Mouse (Mus musculus): ENCODE results near the gene Gm43951. TPM values are rescaled to one million over a fixed set of nuclear protein-coding genes. Genes with fewer than 3 reads are reported as not detected.
"Not testable (repeated sequence)": the region's sequence is repeated elsewhere in the genome, so short reads cannot be mapped to it uniquely, and the experiment has no call there.

Gm43951 gene
- total RNA-seq, 2 experiments from 2014 or later: 10.4 to 11.6 TPM

DNA sequence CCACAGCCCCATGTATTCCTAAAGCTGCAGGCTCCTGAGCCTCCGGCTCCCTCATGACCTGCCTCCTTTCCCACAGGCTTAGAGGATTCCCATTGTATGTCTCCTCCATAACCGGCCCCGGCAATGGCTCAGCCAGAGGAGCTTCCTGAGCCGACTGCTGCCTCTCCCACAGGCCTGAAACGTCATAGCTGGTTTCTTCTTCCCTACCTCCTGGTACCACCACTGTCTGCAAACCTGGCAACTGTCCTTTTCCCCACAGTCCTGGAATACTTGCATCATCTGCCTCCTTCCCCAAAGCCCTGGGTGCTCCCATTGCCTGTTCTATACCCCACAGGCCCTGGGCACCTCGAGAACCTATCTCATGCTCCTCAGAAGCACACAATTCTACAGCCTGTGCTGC, 1.4 kb downstream of the Gm43951 start:
- DNase-seq (ENCODE audit: low spot score in 2 of 2): no peak

DNA sequence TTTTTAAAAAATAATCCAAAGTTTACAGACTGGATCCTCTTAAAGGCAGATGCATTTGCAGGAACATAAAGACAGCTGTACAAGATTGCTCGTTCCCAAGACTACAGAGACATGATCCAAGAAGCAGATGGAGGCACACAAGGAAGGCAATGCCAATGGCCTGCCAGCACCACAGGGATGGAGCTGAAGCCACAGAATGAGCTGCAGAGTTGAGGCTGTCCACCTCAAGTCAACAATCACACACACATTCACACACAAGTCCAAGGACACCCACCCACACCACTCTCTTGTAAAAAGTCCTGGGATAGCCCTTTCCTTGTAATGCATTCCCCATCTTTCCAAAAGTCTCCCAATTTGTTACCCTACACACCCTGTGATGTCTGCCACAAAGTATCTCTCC, 3.2 kb downstream of the Gm43951 start:
- DNase-seq (ENCODE audit: low spot score in 2 of 2): no peak

DNA sequence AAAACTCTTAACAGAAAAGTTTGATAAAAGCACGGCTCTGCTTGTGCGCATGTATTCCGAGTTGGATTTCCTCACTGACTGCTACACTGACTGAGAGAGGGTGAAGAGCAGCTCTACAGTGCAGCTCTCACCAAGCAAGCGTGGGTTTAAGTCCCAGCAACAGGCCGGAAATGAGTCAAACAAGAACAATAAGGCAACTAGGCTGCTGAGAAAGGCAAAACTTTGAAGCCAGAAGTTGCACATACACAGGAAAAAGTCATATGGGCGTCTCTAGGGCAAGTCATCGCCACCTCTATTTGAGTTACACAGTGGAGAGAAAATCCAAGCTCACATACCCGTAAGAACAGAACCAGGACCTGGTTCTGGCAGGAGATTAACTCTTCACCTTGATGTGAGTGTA, 10.1 kb downstream of the Gm43951 start:
- no peak for DNase-seq (ENCODE audit: low spot score in 2 of 2)

DNA sequence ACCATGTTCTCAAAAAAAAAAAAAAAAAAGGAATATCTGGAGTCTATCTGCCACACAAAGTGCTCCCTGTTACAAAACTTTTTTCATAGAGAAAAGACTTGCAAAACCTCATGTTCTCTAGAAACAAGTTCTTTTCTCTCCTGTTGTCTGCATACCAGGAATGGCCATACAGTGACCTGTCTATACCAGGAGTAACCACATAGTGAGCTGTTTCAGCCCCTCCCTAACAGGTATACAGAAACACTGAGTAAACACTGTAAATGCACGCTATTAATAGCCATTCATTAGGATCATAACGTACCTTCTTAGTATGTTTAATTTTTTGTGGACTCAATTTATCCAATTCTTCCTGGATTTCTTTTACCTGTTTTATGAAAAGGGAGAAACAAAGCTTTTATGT, 12.4 kb downstream of the Gm43951 start:
- DNase-seq (ENCODE audit: low spot score in 2 of 2): no peak

DNA sequence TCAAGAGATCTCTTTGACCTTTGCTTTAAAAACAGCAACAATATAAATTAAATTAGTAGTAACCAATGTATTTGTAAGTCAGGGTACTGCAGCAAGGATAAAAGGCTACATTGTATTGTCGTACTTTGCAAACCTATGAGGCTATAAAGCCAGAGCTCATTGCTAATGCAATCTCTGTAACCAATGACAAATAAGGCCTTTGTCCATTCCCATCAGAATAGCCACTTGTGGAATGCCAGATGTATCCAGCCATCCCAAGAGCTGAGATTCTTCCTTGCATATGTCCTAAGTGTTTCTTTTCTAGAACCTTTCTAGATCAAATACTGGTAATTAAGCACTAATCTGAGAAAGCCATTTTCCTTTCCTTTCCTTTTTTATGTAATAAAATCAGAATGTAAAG, 15.8 kb downstream of the Gm43951 start:
- no peak for DNase-seq (ENCODE audit: low spot score in 2 of 2)

DNA sequence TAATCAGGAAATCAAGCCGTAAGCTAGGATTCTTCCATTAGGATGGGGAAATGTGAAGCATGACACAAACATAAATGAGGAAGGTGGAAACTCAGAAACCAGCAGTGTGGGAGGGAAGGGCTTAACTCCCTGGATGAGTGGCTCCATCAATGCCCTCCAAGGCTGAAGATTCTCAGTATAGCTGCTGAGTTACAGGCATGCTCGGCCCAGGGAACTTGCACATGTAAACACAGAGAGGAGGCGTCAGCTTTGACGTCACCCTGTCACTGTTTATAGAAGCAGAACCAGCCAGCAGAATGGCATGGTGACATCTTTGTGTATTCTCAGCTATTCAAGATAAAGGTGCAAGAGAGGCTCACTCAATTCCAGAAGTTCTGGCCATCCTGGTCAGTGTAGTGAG, 22.4 kb downstream of the Gm43951 start:
- no peak for DNase-seq (ENCODE audit: low spot score in 2 of 2)

DNA sequence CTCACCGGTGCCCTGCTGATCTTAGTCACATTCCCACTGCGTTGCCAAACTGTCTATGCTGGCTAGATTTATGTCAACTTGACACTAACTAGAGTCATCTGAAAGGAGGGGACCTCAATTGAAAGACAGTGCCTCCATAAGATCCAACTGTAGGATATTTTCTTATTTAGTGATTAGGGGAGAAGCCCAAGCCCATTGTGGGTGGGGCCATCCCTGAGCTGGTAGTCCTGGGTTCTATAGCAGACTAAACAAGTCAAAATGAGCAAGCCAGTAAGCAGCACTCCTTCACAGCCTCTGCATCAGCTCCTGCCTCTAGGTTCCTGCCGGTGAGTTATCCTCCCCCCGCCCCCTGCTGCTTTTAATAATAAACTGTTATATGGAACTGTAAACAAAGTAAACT, 25.5 kb downstream of the Gm43951 start:
- no peak for DNase-seq (ENCODE audit: low spot score in 2 of 2)

DNA sequence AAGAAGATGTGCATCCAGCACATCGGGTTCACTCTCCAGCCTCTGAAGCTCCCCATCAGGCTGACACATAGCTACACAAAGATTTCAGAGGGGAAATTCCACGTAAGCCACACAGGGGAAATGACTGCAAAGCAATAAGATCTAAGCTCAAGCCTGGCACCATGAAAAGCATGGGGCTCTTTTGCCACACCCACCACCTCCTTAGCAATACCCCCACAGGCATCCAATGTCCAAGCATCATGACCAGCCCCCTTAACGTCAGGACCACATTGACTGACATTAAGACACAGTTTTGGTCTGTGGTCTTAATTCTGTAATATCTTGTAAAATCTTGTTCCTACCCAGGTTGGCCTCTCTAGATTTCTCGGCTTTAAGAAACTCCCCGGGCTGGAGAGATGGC, 26.1 kb downstream of the Gm43951 start:
- DNase-seq (ENCODE audit: low spot score in 2 of 2): no peak

DNA sequence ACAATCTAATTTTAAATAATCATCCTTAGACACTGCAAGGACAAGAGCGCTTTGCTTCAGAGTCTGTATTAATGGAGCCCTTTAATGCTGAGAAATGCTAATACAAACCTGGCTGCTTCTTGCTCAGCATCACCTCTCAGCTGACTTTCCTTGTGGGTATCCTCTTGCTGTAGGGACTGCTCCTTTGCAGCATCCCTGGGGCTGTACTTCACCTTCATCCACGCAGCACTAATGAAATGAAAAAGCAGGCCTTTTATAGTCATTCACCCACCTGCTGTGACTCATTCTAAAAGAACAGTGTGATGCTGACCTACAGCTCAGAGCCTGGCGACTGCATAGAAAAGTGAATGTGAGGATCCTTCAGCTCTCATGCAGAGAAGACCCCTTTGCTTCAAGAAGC, 30.1 kb downstream of the Gm43951 start:
- DNase-seq (ENCODE audit: low spot score in 2 of 2): no peak

DNA sequence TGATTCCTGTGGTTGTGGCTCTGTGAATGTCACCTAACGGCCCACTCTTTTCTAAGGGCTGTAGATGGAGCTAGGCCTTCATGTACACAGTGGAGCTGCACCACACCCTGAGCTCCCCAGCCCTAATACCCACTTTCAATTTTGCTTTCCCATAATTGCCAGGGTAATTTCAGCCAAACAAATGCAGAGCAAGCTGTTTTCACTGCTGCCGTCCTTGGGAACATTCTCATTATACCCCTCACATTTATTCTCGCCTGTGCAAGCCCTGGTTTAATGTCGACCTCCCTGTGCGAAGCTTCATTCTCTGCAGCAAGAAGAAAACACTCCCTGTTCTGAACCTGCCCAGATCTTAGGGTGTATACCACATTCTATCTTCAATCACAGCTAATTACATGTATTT, 30.7 kb downstream of the Gm43951 start:
- DNase-seq (ENCODE audit: low spot score in 2 of 2): peak in 1 of 2 experiments; percentile 45

DNA sequence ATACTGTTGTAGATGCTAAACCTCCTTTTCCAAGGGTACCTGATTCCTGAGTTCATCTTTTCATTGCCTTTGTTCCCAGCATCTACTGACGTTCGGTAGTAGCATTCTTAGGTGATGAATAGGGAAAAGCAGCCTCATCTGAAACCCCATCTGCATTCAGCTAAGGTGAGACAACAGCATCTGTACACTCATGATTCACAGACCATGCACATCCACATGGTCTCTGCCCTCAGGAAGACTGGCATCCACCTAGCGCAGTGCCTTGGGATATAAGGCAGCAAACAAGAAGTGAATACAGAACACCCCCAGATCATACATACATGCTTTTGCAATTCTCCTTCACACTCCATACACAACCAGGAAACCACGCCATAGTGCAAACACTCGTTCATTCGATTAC, 31.9 kb downstream of the Gm43951 start:
- no peak for DNase-seq (ENCODE audit: low spot score in 2 of 2)

DNA sequence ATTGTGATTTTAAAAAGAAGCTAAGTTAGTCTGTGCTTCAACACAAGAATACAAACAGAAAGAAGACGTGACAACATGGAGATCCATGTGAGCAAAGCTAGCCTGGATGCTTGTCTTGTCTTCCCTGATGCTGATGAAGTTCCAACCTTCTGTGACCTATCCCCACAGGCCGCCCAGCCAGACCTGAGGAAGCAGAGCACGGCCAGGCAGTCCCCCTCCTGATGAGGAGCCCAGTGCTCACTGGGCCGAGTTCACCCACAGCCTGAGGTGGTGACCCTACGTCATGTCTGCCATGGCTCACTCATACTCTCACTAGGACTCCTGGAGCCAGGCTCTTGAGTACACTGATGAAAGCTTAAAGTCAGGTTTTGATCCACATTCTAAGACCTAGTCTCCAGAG, 33.1 kb downstream of the Gm43951 start:
- no peak for DNase-seq (ENCODE audit: low spot score in 2 of 2)

DNA sequence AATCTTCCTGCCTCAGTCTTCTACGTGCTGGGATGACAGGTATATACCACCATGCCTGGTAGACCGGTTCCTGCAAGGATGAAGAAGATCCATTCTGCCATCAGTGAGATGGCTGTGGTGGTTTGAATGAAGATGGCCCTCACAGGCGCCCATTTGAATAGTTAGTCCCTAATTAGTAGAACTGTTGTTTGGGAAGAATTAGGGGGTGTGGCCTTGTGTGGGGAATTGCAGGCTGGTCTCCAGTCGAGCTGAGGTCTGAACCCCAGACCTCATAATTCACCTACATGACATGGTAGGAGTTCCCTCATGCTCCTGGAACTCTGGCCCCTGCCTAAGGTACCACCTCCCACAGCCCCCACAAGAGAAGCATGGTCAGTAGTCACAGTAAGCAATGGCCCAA, 34.7 kb downstream of the Gm43951 start:
- DNase-seq (ENCODE audit: low spot score in 2 of 2): not testable (repeated sequence)

DNA sequence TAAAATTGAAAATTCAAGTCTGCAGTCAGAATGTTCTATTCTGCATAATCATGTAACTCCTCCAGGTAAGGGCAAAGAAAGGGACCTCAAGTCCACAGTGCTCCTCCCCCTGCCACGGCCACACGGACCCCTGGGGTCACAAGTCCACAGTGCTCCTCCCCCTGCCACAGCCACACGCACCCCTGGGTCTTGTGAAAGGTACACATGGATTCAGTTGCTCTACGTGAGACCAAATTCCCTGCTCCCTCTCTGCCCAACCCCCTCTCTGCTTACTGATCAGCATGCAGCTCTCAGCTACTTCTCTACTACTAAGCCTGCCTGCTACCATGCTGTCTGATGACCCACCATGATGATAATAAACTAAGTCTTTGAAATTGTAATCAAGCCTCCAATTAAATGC, 36.8 kb downstream of the Gm43951 start:
- no peak for DNase-seq (ENCODE audit: low spot score in 2 of 2)

DNA sequence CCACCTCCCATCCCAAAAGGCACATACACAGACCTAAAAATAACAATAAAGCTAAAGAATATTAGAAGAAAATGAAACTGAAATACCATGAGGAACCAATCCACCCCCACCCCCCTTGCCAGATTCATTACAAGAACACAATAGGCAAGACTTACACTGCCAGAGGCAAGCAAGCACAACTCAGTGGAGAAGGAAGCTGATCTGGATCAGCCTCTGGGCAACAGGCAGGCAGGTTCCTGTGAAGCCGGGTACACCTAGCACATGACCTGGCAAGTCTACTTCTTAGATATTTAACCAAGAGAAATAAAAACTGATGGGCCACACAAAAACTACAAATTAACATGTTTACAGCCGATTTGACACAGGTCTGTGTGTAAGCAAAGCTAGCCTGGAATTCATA, 43.4 kb downstream of the Gm43951 start:
- no peak for DNase-seq (ENCODE audit: low spot score in 2 of 2)

DNA sequence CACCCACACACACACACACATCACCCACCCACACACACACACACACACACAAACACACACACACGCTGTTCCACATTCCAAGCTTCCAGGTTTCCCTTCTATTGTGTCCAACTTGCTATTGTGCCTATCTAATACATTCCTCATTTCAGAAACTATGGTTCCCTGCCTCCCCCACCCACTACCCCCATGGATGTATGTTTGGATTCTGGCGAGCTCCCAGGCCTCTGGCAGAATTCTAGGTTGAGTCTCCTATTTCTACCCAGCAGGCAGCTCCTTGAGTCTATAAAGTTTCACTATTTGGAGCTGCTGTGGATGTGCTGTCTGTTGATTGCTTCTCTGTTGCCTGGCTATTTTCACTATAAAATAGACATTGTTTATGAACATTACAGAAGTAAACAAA, 50.0 kb downstream of the Gm43951 start:
- no peak for DNase-seq (ENCODE audit: low spot score in 2 of 2)

DNA sequence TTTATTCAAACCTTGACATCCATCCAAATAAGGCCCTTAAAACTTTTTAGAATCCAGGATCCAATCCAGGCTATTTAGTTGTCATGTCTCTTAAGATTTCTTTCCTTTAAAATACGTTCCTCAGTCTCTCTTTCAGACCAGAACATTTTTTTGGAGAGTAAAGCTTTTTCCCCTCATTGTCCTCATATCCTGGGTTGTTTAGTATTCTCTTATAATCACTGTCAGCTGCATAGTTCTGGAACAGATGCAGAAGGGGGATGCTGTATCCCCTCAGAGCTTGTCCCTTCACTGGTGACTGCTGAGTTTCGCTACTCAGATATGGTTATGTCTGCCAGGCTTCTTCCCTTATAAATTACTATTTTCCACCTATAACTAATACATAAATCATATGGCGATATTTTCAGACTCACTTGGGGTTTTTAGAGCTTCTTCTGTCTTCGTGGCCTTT, 50.6 kb downstream of the Gm43951 start:
- no peak for DNase-seq (ENCODE audit: low spot score in 2 of 2)

DNA sequence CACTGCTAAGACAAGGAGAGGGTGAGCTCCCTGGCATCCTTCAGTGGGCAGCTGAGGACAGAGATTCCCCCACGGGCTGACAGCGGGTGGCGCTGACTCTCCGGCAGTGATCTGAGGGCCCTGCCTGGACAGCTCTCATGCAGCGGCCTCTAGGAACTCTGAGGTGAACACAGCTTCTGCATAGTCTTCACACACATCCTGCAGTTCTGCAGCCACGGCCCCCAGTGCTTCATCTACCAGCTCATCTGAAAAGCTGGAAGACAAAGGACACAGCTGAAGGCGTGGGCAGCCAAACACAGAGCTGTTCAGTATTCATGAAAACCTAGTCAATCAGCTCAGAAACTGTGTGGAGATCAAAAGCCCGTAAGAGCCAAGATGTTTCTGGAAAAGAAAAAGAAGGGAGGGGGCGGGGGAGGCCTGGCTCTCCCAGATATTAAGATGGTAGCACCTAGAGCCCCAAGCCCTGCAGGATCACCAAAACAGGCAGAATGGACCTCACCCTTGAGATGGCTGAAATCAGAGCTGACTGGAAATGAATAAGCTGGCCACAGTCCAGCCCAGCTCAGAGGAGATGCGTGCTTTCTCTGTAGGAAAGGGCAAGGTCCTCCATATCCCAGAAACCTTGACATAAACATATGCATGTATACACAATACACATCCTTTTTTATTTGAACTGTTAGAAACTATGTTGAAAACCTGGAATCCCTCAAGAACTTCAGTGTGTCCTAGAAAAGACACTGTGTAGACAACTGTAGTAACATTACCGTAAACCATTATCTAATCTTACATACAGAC, 51.3 kb downstream of the Gm43951 start:
- peak; percentile 75 to 87 for DNase-seq (ENCODE audit: low spot score in 2 of 2)

Other genes with a start within 250 kb of the Gm43951 start
- not detected for gene Aipl1, start 169.3 kb downstream of the Gm43951 start, total RNA-seq (2021)
- gene Pimreg, start 164.8 kb downstream of the Gm43951 start, total RNA-seq (2021): not detected
- gene Pitpnm3, start 71.1 kb downstream of the Gm43951 start, total RNA-seq (2021): 10 to 100 TPM; 31.6 to 34.4 TPM
- 10 to 100 TPM; 19.8 to 26.3 TPM for gene 4933427D14Rik, start 619 bp upstream of the Gm43951 start, total RNA-seq (2021)
- gene Txndc17, start 707 bp upstream of the Gm43951 start, total RNA-seq (2021): 10 to 100 TPM; 29.9 to 33.0 TPM
- 10 to 100 TPM; 14.2 to 17.4 TPM for gene Med31, start 8.8 kb upstream of the Gm43951 start, total RNA-seq (2021)
- 1 to 10 TPM; 8.6 to 9.0 TPM for gene Slc13a5, start 60.4 kb upstream of the Gm43951 start, total RNA-seq (2021)
- 1 to 10 TPM; 4.2 to 4.6 TPM for gene Xaf1, start 94.8 kb upstream of the Gm43951 start, total RNA-seq (2021)
- not detected for gene Fbxo39, start 107.6 kb upstream of the Gm43951 start, total RNA-seq (2021)
- gene Tekt1, start 155.6 kb upstream of the Gm43951 start, total RNA-seq (2021): 1 to 10 TPM; 1.5 to 3.3 TPM
- 1 to 10 TPM; 1.3 to 2.9 TPM for gene Smtnl2, start 204.9 kb upstream of the Gm43951 start, total RNA-seq (2021)
- gene Ggt6, start 228.7 kb upstream of the Gm43951 start, total RNA-seq (2021): under 1 TPM in 1 of 2 experiments, not detected in 1; 0.25 TPM
- gene Mybbp1a, start 234.5 kb upstream of the Gm43951 start, total RNA-seq (2021): 10 to 100 TPM; 54.6 to 56.8 TPM

Measured in layer of hippocampus, adult 18-20 months (tissue).